Comparison of ENCODE assay signal across 14 mouse cellular contexts in genomic region chr6:127683561-127683960, GRCm38 (mm10).
DNase-seq lines count a peak whose midpoint lies in the region; ATAC-seq and TF ChIP-seq lines count a peak whose summit lies in the region.
"Had no signal": no experiment of that assay in that cellular context is flagged by ENCODE, and none has a peak within 500 bp of the region (broad histone marks: within the 10 kb centered on the region; RNA-seq: fewer than 3 reads in every experiment).

No protein-coding gene starts in this region.

- no peak overlapping the region for H3K4me2 ChIP-seq in hindbrain, embryonic 13.5 days
- H3K4me2 ChIP-seq in hindbrain, embryonic 12.5 days (replicated peaks), result no peak overlapping the region
- H3K4me2 ChIP-seq in lung, postnatal 0 days (replicated peaks; ENCODE audit: low read depth, low read length), result no peak overlapping the region
- H3K4me2 ChIP-seq in kidney, embryonic 15.5 days, result no peak overlapping the region
- H3K4me2 ChIP-seq: forebrain, embryonic 12.5 days; intestine, embryonic 15.5 days had no signal

- no peak overlapping the region for H3K9ac ChIP-seq in hindbrain, embryonic 13.5 days
- H3K9ac ChIP-seq in hindbrain, embryonic 12.5 days, result no peak overlapping the region
- no peak overlapping the region for H3K9ac ChIP-seq in lung, postnatal 0 days (replicated peaks; ENCODE audit: low read depth)
- H3K9ac ChIP-seq in kidney, embryonic 15.5 days, result no peak overlapping the region
- H3K9ac ChIP-seq: forebrain, embryonic 12.5 days; intestine, embryonic 15.5 days had no signal

- H3K4me3 ChIP-seq in hindbrain, embryonic 13.5 days, result no peak overlapping the region
- H3K4me3 ChIP-seq in hindbrain, embryonic 12.5 days, result no peak overlapping the region
- no peak overlapping the region for H3K4me3 ChIP-seq in lung, postnatal 0 days (ENCODE audit: low read depth, low read length)
- H3K4me3 ChIP-seq in kidney, embryonic 15.5 days (replicated peaks), result no peak overlapping the region
- H3K4me3 ChIP-seq: forebrain, embryonic 12.5 days; intestine, embryonic 15.5 days; myocyte had no signal

- H3K4me1 ChIP-seq in hindbrain, embryonic 13.5 days (replicated peaks), result peaks cover 32% of the 10 kb centered on the region
- H3K4me1 ChIP-seq in hindbrain, embryonic 12.5 days, result peaks cover 17% of the 10 kb centered on the region
- no peaks in the 10 kb centered on the region for H3K4me1 ChIP-seq in lung, postnatal 0 days (ENCODE audit: insufficient read depth, low read depth, low read length)
- no peaks in the 10 kb centered on the region for H3K4me1 ChIP-seq in kidney, embryonic 15.5 days

- 58% methylated on average over 8 of the region's 8 CpGs for WGBS in hindbrain, embryonic 13.5 days
- 72% methylated on average over 8 of the region's 8 CpGs for WGBS in hindbrain, embryonic 12.5 days
- 20% methylated on average over 8 of the region's 8 CpGs for WGBS in lung, postnatal 0 days
- WGBS in kidney, embryonic 15.5 days, result 65% methylated on average over 8 of the region's 8 CpGs

- no peaks in the 10 kb centered on the region for H3K36me3 ChIP-seq in hindbrain, embryonic 13.5 days
- no peaks in the 10 kb centered on the region for H3K36me3 ChIP-seq in hindbrain, embryonic 12.5 days
- no peaks in the 10 kb centered on the region for H3K36me3 ChIP-seq in lung, postnatal 0 days (ENCODE audit: insufficient read depth, low read length)
- H3K36me3 ChIP-seq in kidney, embryonic 15.5 days, result no peaks in the 10 kb centered on the region
- H3K36me3 ChIP-seq: forebrain, embryonic 12.5 days; intestine, embryonic 15.5 days had no signal

- H3K9me3 ChIP-seq in hindbrain, embryonic 13.5 days, result no peaks in the 10 kb centered on the region
- H3K9me3 ChIP-seq in hindbrain, embryonic 12.5 days (replicated peaks), result no peaks in the 10 kb centered on the region
- no peaks in the 10 kb centered on the region for H3K9me3 ChIP-seq in lung, postnatal 0 days (ENCODE audit: low read length)
- H3K9me3 ChIP-seq in kidney, embryonic 15.5 days (replicated peaks), result no peaks in the 10 kb centered on the region
- H3K9me3 ChIP-seq: forebrain, embryonic 12.5 days; intestine, embryonic 15.5 days had no signal

- TF ChIP-seq CTCF in lung, postnatal 0 days (IDR thresholded peaks at IDR 0.05), result no peak

- no peak for ATAC-seq in hindbrain, embryonic 13.5 days (ENCODE audit: low FRiP score)
- ATAC-seq in hindbrain, embryonic 12.5 days (ENCODE audit: low FRiP score), result no peak
- ATAC-seq in lung, postnatal 0 days, result peak; percentile 91
- ATAC-seq in kidney, embryonic 15.5 days (replicated peaks; ENCODE audit: low FRiP score), result no peak
- ATAC-seq: intestine, embryonic 15.5 days had no signal

- peak; percentile 21 for DNase-seq in ES-CJ7 (ENCODE audit: low read depth, low spot score)
- DNase-seq in adrenal gland, postnatal 25 days, result peak; percentile 30
- peak; percentile 77 for DNase-seq in lung, postnatal 0 days (ENCODE audit: low spot score)
- DNase-seq in cerebellum, postnatal 10 days, result no peak
- DNase-seq in gastrocnemius, postnatal 10 days, result no peak
- DNase-seq: cerebellum, adult 2 months; heart, adult 18-20 months had no signal

- H3K27ac ChIP-seq in hindbrain, embryonic 13.5 days, result peak overlapping the region; percentile 79
- H3K27ac ChIP-seq in hindbrain, embryonic 12.5 days, result no peak overlapping the region
- no peak overlapping the region for H3K27ac ChIP-seq in lung, postnatal 0 days (ENCODE audit: low read length)
- H3K27ac ChIP-seq in kidney, embryonic 15.5 days, result no peak overlapping the region
- H3K27ac ChIP-seq: forebrain, embryonic 12.5 days; intestine, embryonic 15.5 days; kidney, postnatal 0 days had no signal

- no peaks in the 10 kb centered on the region for H3K27me3 ChIP-seq in hindbrain, embryonic 13.5 days
- H3K27me3 ChIP-seq in hindbrain, embryonic 12.5 days, result no peaks in the 10 kb centered on the region
- no peaks in the 10 kb centered on the region for H3K27me3 ChIP-seq in lung, postnatal 0 days (replicated peaks; ENCODE audit: insufficient read depth, low read length)
- H3K27me3 ChIP-seq in kidney, embryonic 15.5 days, result no peaks in the 10 kb centered on the region
- H3K27me3 ChIP-seq: forebrain, embryonic 12.5 days; intestine, embryonic 15.5 days had no signal

- TF ChIP-seq EP300 in lung, postnatal 0 days (IDR thresholded peaks at IDR 0.05), result peak; percentile 35; the same call in 1 of the 2 replicates

Comparison
In these comparisons a context has a peak if more than half of its experiments do, and no peak if none do; other contexts are left out.
1. DNase-seq: peak in ES-CJ7 (single experiment), adrenal gland, postnatal 25 days (single experiment) and lung, postnatal 0 days (single experiment); none in cerebellum, postnatal 10 days (0 of 2) and gastrocnemius, postnatal 10 days (single experiment).